Mouse (Mus musculus) C2C12 (cell line): ENCODE data around the gene Mindy1. TPM values are rescaled to one million over a fixed set of nuclear protein-coding genes. Genes with fewer than 3 reads are reported as not detected.
A peak's percentile ranks its signal among the peaks of the same experiment; 100 is the strongest.

Experiments used
- H3K27me3 ChIP-seq: one replicate; pipeline ENCODE4 v1.6.1; 2011; ENCODE audit not compliant: control insufficient read depth, insufficient read depth, insufficient read length
- H3K36me3 ChIP-seq: one replicate; pipeline ENCODE4 v1.6.1; 2011; ENCODE audit not compliant: control insufficient read depth, insufficient read depth
- H3K4me3 ChIP-seq: one replicate; pipeline ENCODE4 v1.5.1; 2011; ENCODE audit warnings: mild to moderate bottlenecking, control low read depth; ENCODE audit not compliant: poor library complexity, insufficient read depth, severe bottlenecking
- H3K79me2 ChIP-seq: one replicate; pipeline ENCODE4 v1.6.1; 2011; ENCODE audit not compliant: control insufficient read depth, insufficient read depth
- H3K79me3 ChIP-seq: one replicate; pipeline ENCODE4 v1.6.1; 2011; ENCODE audit warnings: low read depth, control low read depth
- H3ac ChIP-seq: one replicate; pipeline ENCODE3; 2011; ENCODE audit warnings: low read depth; ENCODE audit not compliant: control insufficient read depth, insufficient read length
- CEBPB ChIP-seq: IDR thresholded peaks from one replicate; pipeline ENCODE4 v1.6.1; 2011; ENCODE audit warnings: low read depth, mild to moderate bottlenecking, control low read depth, moderate library complexity
- CTCF ChIP-seq: IDR thresholded peaks from one replicate; pipeline ENCODE4 v1.5.1; 2011; ENCODE audit not compliant: control insufficient read depth, insufficient read depth, insufficient read length
- FOSL1 ChIP-seq: IDR thresholded peaks from one replicate; pipeline ENCODE4 v1.8.0; 2011; ENCODE audit warnings: mild to moderate bottlenecking, low read length; ENCODE audit not compliant: poor library complexity, insufficient read depth, severe bottlenecking
- MAX ChIP-seq: IDR thresholded peaks from one replicate; pipeline ENCODE4 v1.6.1; 2011; ENCODE audit warnings: mild to moderate bottlenecking, control low read depth
- MYOD1 ChIP-seq: IDR thresholded peaks from one replicate; pipeline ENCODE4 v1.6.1; 2011; ENCODE audit warnings: low read depth; ENCODE audit not compliant: control insufficient read depth, insufficient read length
- MYOG ChIP-seq: IDR thresholded peaks from one replicate; pipeline ENCODE4 v1.6.1; 2011; ENCODE audit not compliant: control insufficient read depth, insufficient read length; ENCODE audit errors: extremely low read depth
- USF1 ChIP-seq: IDR thresholded peaks from one replicate; pipeline ENCODE4 v1.6.1; 2011; ENCODE audit warnings: low read depth, mild to moderate bottlenecking, control low read depth, moderate library complexity
- long read RNA-seq, 2 experiments: library from polyadenylated mRNA; unstranded; transcript quantifications; one replicate each; pipeline ENCODE4 v2.0.0; 2019 to 2020
- polyA plus RNA-seq: library from polyadenylated mRNA; unstranded; fragments of >200 nt; fragmentation: generic; extraction: Trizol; gene quantifications from one replicate; pipeline ENCODE4 v1.2.1, GENCODE M21; 2012; ENCODE audit warnings: missing spikeins

Mindy1 gene
- 43.6 TPM for polyA plus RNA-seq
- long read RNA-seq, experiment 1, transcript Mindy1-202 (10 exons, 2,827 nt): major isoform, 28 of 41 reads
- long read RNA-seq, experiment 1, partial matches to known transcripts: 5 of 41 reads
- long read RNA-seq, experiment 1, other reads (novel, unspliced or antisense): 4 of 41 reads
- long read RNA-seq, experiment 2, transcript Mindy1-202 (10 exons, 2,827 nt): major isoform, 103 of 201 reads
- long read RNA-seq, experiment 2, transcript Mindy1-201 (10 exons, 2,800 nt): minor isoform, 37 of 201 reads
- long read RNA-seq, experiment 2, partial matches to known transcripts: 39 of 201 reads
- long read RNA-seq, experiment 2, other reads (novel, unspliced or antisense): 22 of 201 reads

DNA sequence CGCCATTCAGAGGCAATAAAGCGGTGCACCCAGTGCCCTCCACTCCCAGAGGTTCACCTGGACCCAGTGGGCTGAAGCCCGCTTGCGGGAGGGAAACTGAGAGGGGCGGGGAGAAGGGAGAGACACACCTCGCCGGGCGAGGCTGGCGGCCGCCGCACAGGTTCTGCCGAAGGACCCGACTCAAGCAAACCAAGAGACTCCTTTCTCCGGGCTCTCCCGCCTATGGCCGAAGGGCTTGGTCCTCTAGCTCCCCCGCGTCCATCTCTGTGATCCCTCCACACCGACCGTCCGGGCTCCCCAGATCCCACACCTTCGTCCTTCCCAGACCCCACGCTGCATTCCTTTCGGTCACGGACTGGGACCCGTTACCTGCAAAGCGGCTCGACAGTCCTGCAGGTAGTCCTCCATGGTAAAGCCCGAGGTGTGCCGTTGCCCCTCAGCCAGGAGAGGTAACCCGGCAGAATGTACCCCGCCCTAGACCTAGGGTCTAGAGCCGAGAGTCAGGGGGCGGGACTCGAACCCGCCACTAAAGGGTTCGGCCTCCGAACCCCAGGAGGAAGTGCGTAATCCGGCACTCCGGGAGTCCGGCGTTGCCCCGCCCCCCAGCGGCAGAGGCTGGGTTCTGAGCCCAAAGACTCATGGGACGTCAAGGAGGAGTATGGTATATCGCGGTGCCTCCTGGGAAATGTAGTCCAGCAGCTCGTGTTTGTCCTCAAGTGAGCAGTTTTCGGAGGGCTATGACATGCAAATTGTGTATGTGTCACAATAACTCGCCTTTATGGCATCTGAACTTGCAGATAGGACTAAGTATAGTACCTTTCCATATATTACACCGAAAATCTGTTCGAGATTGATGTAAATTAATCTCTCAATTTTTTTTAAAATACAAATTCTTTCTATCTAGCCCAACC lies at the start of gene Mindy1, which contains the start of gene Prune1:
Gene Mindy1 (plus strand): TSS at position 130 of the 911 bp plus-strand sequence.
Gene Prune1 (minus strand): TSS at position 861 of the 911 bp plus-strand sequence.
- H3ac ChIP-seq: peak within 1 kb of the TSS; percentile 95
- H3K27me3 ChIP-seq: no peaks in the 10 kb centered on the region
- H3K36me3 ChIP-seq: no peaks in the 10 kb centered on the region
- TF ChIP-seq USF1 (no peak), MAX (peak; percentile 48)
- H3K79me3 ChIP-seq: peaks cover 6% of the 10 kb centered on the region
- H3K79me2 ChIP-seq: peaks cover 54% of the 10 kb centered on the region
- H3K4me3 ChIP-seq: peak within 1 kb of the TSS; percentile 89

DNA sequence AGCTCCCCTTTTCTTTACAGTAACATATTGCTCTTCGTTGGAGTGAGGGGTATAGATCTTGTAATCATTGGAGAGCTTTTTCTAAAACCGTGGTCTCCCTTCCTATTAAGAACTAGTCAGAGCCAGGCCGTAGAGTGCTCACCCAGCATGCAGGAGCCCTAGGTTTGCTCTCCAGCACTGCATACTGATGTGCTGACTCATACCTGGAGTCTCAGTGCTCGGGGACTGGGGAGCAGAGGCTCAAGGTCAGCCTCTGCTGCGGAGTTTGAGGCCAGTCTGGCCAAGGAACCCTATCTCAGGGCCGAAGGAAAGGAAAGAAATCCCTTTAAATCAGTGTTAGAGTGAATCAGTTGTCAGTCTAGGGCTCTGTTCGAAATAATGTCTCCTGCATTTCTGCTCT lies 48.4 kb upstream of the Mindy1 start:
- Histone ChIP-seq H3ac (no peak overlapping the region), H3K4me3 (no peak overlapping the region), H3K36me3 (peaks cover 57% of the 10 kb centered on the region), H3K79me3 (peaks cover 43% of the 10 kb centered on the region), H3K79me2 (peaks cover 75% of the 10 kb centered on the region), H3K27me3 (no peaks in the 10 kb centered on the region)
- TF ChIP-seq USF1 (no peak), FOSL1 (peak; percentile 21)

DNA sequence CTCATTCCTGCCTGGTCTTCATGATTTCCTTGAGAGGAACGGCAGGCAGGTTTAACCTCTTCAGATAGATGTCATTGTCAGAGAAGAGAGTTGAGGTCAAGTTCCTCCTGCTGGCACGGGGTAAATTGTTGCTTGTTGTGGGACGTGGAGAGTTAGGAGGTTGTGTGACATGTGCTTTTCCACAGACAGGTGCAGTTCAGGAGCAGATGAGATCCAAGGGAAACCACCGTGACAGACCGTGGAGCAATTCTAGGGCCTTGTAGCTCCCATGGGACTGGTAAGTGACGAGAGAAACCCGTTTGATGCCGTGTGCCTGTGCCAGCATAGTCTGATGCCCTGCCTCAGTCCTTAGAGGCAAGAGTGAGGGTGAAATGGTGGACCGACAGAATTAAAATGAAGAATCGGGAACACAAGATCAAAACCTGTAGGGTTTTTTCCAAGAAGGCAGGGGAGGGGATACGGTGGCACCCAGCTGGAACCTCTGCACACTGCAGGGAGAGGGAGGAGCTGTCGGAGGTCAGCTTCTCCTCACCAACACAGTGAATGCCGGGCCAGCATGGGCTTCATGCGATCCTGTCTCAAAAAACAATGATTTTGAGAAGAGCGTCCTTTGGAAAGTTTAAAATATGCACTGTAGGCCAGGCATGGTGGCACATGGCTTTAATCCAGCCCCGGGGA lies 47.7 kb upstream of the Mindy1 start:
- TF ChIP-seq CTCF (no peak), MAX (no peak), MYOG (no peak), MYOD1 (no peak), CEBPB (no peak), FOSL1 (no peak), USF1 (no peak)
- peaks cover 41% of the 10 kb centered on the region for H3K79me3 ChIP-seq

DNA sequence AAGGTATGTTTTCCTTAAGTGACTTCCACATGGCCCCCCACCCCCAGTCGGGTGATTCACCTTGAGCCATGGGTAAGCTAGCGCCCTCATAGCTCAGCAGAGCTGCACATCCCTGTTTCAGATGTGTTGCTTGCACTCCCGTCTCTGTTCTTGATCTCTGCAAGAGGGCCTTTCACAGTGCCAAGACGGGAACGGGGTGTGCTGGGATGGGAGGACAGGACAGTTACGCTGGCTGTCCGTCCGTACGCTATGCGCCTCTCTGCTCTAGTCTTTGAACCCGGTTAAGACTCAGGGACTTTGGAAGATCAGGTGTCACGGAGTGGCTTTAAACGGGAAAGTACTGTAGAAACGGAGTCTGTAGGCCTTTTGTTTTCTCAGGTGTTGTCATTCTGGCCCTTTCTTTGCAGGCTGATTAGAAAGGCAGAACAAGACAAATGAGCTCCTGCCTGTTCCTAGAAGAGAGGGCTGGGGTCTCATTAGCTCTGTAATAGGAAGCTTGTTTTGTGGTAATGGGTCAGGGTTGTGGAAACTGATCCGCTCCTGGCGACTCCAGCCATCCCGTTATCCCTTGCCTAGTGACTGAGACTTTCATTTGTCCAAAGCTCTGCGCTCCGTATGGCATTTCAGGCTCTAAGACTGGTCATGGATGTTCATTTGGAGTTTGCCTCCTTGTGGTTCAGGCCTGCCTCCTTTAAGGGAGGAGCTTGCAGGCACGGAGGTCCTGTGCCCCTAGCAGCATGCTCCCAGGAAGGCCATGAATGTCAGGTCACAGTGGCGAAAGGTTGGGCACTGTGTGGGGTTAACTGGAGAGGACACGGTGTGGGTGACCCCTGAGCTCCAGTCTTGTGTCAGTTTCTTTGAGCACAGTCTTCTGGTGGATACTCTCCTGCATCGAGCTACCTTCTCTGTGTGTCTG lies 45.5 kb upstream of the Mindy1 start:
- peaks cover 24% of the 10 kb centered on the region for H3K79me3 ChIP-seq
- H3K36me3 ChIP-seq: peaks cover 70% of the 10 kb centered on the region
- H3K27me3 ChIP-seq: no peaks in the 10 kb centered on the region
- H3ac ChIP-seq: no peak overlapping the region
- TF ChIP-seq MYOD1 (no peak), FOSL1 (no peak), CTCF (no peak), MYOG (no peak), USF1 (no peak), MAX (no peak), CEBPB (no peak)
- peaks cover 46% of the 10 kb centered on the region for H3K79me2 ChIP-seq
- H3K4me3 ChIP-seq: no peak overlapping the region

More for the DNA sequence above, 47.7 kb upstream of the Mindy1 start:
- no peaks in the 10 kb centered on the region for H3K27me3 ChIP-seq
- H3K4me3 ChIP-seq: no peak overlapping the region
- peaks cover 68% of the 10 kb centered on the region for H3K79me2 ChIP-seq
- peaks cover 63% of the 10 kb centered on the region for H3K36me3 ChIP-seq
- H3ac ChIP-seq: no peak overlapping the region

DNA sequence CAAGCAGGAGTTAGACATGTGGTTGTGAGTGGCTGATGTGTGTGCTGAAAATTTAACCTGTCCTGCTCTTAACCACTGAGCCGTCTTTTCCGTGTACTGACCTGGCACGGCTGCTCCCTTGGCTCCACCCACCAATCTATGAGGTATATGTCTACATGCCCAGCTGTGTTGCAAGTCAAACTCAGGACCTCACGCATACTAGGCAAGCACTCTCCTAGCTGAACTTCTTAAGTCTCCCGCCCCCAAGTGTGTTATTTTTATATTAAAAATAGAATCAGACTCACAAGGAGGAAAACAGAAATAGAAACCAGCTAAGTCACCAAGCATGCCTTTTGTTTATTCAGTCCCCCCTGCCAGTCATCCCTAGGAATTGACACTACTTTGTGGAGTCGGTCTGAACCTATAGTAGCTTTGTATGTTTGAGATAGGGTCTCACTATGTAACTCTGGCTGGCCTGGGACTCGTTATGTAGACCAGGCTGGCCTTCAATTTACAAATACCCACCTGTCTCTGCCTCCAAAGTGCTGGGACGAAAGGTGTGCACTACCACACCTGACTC lies 43.5 kb upstream of the Mindy1 start:
- peaks cover 6% of the 10 kb centered on the region for H3K79me3 ChIP-seq
- no peaks in the 10 kb centered on the region for H3K27me3 ChIP-seq
- no peak overlapping the region for H3K4me3 ChIP-seq
- peak; percentile 87 for TF ChIP-seq MYOD1
- TF ChIP-seq MYOG: no peak
- peaks cover 27% of the 10 kb centered on the region for H3K79me2 ChIP-seq
- peaks cover 62% of the 10 kb centered on the region for H3K36me3 ChIP-seq
- H3ac ChIP-seq: no peak overlapping the region
